Mouse (Mus musculus): ENCODE results near the gene Ift27. TPM values are rescaled to one million over a fixed set of nuclear protein-coding genes. Genes with fewer than 3 reads are reported as not detected.
A peak's percentile ranks its signal among the peaks of the same experiment; 100 is the strongest.

The Ift27 gene
- polyA plus RNA-seq, 1 experiment from 2014 or later = 119 TPM

DNA sequence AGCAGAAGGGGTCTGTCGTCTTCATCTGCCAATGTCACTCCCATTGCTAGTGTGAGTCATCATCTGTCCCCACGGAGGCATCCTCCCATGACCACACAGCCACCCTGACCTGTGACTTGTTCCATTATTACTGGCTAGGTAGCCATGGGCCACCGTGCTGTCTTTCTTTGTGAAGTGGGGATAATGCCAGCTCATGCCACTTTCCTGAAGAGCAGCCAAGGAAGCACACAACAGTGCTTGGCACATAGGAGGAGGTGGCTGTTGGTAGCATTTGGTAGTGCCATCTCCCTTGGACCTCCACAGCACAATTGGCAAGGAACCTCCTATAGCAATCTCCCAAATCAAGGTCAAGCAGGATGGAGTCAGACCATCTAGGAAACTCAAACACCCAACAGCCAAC lies 20.4 kb upstream of the Ift27 start:
- Histone ChIP-seq H3K27me3 (ENCODE audit: control insufficient read depth, insufficient read depth, low read length) (no peaks in the 10 kb centered on the region), H3K36me3 (ENCODE audit: control insufficient read depth, insufficient read depth, low read length) (no peaks in the 10 kb centered on the region), H3K9me3 (ENCODE audit: control insufficient read depth, low read length) (no peaks in the 10 kb centered on the region), H3K9ac (ENCODE audit: low read length) (no peak overlapping the region), H3K4me2 (ENCODE audit: low read depth) (no peak overlapping the region), H3K4me3 (ENCODE audit: low read depth, low read length) (no peak overlapping the region), H3K27ac (ENCODE audit: low read depth, low read length) (no peak overlapping the region), H3K4me1 (ENCODE audit: control insufficient read depth, insufficient read depth, low read length) (no peaks in the 10 kb centered on the region)
- ATAC-seq (ENCODE audit: insufficient read depth, low FRiP score, low TSS enrichment) (no peak), DNase-seq (ENCODE audit: low spot score) (no peak)
- WGBS = 88% methylated on average over 3 of the region's 3 CpGs

DNA sequence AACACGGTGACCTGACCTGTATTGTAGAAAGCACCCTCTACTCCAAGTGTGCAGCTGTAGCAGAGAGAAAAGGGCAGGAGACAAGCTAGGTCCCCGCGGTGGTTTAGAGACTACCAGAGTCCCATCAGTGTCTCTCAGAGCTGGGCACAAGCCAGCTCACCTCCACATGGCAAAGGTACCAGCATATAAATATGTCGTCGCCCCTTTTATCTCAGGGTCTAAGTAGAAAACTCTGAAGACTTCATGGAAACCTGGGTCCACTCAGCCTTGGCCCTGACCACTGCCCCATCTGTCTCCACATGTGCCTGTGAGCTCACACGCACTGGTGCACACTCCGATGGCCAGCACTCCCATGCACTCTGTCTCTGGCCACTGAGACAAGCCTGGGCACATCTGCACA lies 15.7 kb upstream of the Ift27 start:
- H3K9ac ChIP-seq (ENCODE audit: low read length) = no peak overlapping the region
- H3K4me3 ChIP-seq (ENCODE audit: low read depth, low read length) = no peak overlapping the region
- H3K36me3 ChIP-seq (ENCODE audit: control insufficient read depth, insufficient read depth, low read length) = no peaks in the 10 kb centered on the region
- H3K4me1 ChIP-seq (ENCODE audit: control insufficient read depth, insufficient read depth, low read length) = no peaks in the 10 kb centered on the region
- no peak for ATAC-seq (ENCODE audit: insufficient read depth, low FRiP score, low TSS enrichment)
- WGBS = 91% methylated on average over 7 of the region's 7 CpGs
- DNase-seq (ENCODE audit: low spot score) = no peak
- no peak overlapping the region for H3K27ac ChIP-seq (ENCODE audit: low read depth, low read length)
- H3K27me3 ChIP-seq (ENCODE audit: control insufficient read depth, insufficient read depth, low read length) = no peaks in the 10 kb centered on the region
- no peak overlapping the region for H3K4me2 ChIP-seq (ENCODE audit: low read depth)
- no peaks in the 10 kb centered on the region for H3K9me3 ChIP-seq (ENCODE audit: control insufficient read depth, low read length)

DNA sequence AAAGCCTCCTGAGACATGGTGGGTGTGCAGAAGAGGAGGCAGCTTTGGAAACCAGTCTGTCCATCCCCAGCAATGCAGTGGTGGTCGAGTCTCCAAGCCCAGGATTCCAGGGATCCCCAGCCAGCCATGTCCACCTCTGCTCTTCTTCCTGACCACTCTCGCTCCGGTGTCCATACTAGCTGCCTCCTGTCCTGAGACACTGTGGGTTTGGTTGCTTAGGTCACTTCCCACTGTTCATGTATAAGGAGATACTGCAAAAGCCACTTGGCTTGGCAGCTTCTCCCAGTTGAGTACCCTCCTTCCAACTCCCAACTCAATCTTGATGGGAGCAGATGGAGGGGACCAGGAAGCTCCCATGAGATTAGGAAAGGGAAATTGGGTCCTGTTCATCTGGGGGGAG lies 14.6 kb upstream of the Ift27 start:
- Histone ChIP-seq H3K36me3 (ENCODE audit: control insufficient read depth, insufficient read depth, low read length) (no peaks in the 10 kb centered on the region), H3K27me3 (ENCODE audit: control insufficient read depth, insufficient read depth, low read length) (no peaks in the 10 kb centered on the region), H3K4me1 (ENCODE audit: control insufficient read depth, insufficient read depth, low read length) (no peaks in the 10 kb centered on the region), H3K9ac (ENCODE audit: low read length) (no peak overlapping the region), H3K27ac (ENCODE audit: low read depth, low read length) (no peak overlapping the region), H3K9me3 (ENCODE audit: control insufficient read depth, low read length) (no peaks in the 10 kb centered on the region), H3K4me2 (ENCODE audit: low read depth) (no peak overlapping the region), H3K4me3 (ENCODE audit: low read depth, low read length) (no peak overlapping the region)
- ATAC-seq (ENCODE audit: insufficient read depth, low FRiP score, low TSS enrichment) (no peak), DNase-seq (ENCODE audit: low spot score) (no peak)
- whole genome bisulfite sequencing = 80% methylated on average over 3 of the region's 3 CpGs

DNA sequence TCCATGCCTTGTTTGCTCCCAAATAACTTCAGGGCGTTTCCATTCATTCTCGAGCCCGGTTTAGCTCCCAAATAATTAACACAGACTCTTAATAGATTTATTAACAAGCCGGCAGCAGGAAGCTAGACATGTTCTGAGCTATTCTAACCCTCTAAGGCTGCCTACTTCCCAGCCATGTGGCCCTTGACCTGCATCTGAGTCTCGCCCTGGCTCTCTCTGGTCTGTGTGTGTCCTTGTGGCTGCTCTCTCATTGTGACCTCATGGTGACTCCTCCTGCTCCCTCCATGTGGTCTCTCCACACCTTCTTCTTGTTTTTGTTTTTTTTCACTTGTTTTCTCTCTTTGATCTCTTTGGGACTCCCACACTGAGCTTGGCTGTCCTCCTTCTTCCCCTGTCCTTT lies 13.0 kb upstream of the Ift27 start:
- H3K4me1 ChIP-seq (ENCODE audit: control insufficient read depth, insufficient read depth, low read length) = no peaks in the 10 kb centered on the region
- WGBS = 73% methylated on average over 5 of the region's 5 CpGs
- H3K9me3 ChIP-seq (ENCODE audit: control insufficient read depth, low read length) = no peaks in the 10 kb centered on the region
- no peak overlapping the region for H3K9ac ChIP-seq (ENCODE audit: low read length)
- H3K4me2 ChIP-seq (ENCODE audit: low read depth) = no peak overlapping the region
- ATAC-seq (ENCODE audit: insufficient read depth, low FRiP score, low TSS enrichment) = no peak
- DNase-seq (ENCODE audit: low spot score) = no peak
- no peaks in the 10 kb centered on the region for H3K27me3 ChIP-seq (ENCODE audit: control insufficient read depth, insufficient read depth, low read length)
- no peak overlapping the region for H3K27ac ChIP-seq (ENCODE audit: low read depth, low read length)
- H3K4me3 ChIP-seq (ENCODE audit: low read depth, low read length) = no peak overlapping the region
- H3K36me3 ChIP-seq (ENCODE audit: control insufficient read depth, insufficient read depth, low read length) = no peaks in the 10 kb centered on the region

DNA sequence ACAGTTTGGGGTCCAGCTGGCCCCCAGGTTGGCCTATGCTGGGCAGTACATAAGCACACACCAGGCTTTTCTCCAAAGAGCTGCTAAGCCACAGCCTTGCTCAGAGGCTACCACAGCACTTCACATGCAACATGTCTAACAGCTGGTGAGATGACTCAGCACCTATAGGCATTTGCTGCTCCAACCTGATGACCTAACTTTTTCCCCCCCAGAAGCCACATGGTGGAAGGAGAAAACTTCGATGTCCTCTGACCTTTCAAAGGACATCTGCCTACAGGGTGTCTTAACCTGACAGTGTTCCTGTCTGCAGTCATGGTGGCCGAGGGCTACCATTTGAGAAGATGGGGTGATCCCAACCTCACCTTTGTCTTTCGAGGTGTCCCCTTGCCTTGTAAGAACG lies 11.7 kb upstream of the Ift27 start:
- Histone ChIP-seq H3K4me3 (ENCODE audit: low read depth, low read length) (no peak overlapping the region), H3K27me3 (ENCODE audit: control insufficient read depth, insufficient read depth, low read length) (no peaks in the 10 kb centered on the region), H3K27ac (ENCODE audit: low read depth, low read length) (no peak overlapping the region), H3K4me2 (ENCODE audit: low read depth) (no peak overlapping the region), H3K4me1 (ENCODE audit: control insufficient read depth, insufficient read depth, low read length) (no peaks in the 10 kb centered on the region; the same call in 1 of the 2 replicates), H3K36me3 (ENCODE audit: control insufficient read depth, insufficient read depth, low read length) (no peaks in the 10 kb centered on the region), H3K9ac (ENCODE audit: low read length) (no peak overlapping the region), H3K9me3 (ENCODE audit: control insufficient read depth, low read length) (no peaks in the 10 kb centered on the region)
- 92% methylated on average over 4 of the region's 4 CpGs for WGBS
- DNase-seq (ENCODE audit: low spot score) (no peak), ATAC-seq (ENCODE audit: insufficient read depth, low FRiP score, low TSS enrichment) (no peak)

DNA sequence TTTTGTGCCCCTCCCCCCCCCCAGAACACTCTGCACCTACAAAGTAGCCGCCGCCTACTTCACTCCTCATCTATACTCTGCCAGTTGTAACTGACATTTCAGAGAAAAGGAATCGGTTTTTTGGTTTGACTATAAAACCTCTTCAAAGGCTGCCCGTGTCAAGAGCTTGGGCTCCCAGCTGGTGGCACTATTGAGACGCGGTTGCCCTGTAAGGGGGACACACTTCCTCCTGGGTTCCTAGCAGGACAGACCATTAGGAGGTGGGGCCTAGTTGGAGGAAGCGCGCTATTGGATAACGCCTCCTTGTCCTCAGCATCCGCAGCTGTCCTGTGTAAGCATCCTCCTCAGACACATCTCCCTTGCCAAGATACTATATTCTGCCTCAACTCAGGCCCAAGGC lies 10.9 kb upstream of the Ift27 start:
- DNase-seq (ENCODE audit: low spot score) = peak; percentile 76
- Histone ChIP-seq H3K9ac (ENCODE audit: low read length) (no peak overlapping the region), H3K27ac (ENCODE audit: low read depth, low read length) (no peak overlapping the region), H3K36me3 (ENCODE audit: control insufficient read depth, insufficient read depth, low read length) (no peaks in the 10 kb centered on the region), H3K4me1 (ENCODE audit: control insufficient read depth, insufficient read depth, low read length) (no peaks in the 10 kb centered on the region; the same call in 1 of the 2 replicates), H3K4me2 (ENCODE audit: low read depth) (peak overlapping the region; percentile 3; the same call in 1 of the 2 replicates), H3K27me3 (ENCODE audit: control insufficient read depth, insufficient read depth, low read length) (no peaks in the 10 kb centered on the region), H3K9me3 (ENCODE audit: control insufficient read depth, low read length) (no peaks in the 10 kb centered on the region), H3K4me3 (ENCODE audit: low read depth, low read length) (no peak overlapping the region)
- WGBS = under 1% methylated on average over 10 of the region's 10 CpGs
- ATAC-seq (ENCODE audit: insufficient read depth, low FRiP score, low TSS enrichment) = peak; percentile 79

DNA sequence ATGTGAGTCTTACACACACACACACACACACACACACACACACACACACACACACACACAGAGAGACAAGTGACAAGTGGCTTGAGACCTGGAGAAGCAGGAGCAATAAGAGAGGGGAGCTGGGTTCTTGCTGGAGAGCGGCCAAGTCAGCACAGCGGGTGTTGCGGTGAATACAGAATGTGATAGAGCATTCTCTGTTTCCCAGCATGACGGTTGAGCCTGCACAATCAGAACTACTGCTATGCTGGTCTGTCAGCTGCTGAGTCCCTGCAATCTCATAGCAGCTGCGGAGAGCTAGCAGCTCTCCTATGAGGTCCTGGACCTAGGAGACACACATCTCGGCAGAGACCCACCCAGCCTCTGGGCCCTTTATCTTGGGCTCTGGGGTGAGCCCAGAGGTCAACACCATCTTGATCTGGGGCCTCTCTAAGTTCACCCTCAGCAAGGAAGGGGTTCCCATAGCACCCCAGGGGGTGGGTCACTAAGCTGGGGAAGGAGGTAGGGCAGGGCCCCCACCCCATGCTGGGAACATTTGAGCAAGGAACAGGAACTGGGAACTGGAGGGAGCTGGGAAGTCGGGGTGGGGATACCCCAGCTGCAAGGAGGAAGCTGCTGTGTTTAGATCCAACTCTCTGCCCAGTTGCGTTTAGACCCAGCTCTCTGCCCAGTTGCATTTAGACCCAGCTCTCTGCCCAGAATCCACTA lies 7.9 kb upstream of the Ift27 start:
- Histone ChIP-seq H3K4me2 (ENCODE audit: low read depth) (no peak overlapping the region), H3K27ac (ENCODE audit: low read depth, low read length) (peak overlapping the region; percentile 34; the same call in 1 of the 2 replicates), H3K4me1 (ENCODE audit: control insufficient read depth, insufficient read depth, low read length) (peaks cover 3% of the 10 kb centered on the region; the same call in 1 of the 2 replicates), H3K9me3 (ENCODE audit: control insufficient read depth, low read length) (no peaks in the 10 kb centered on the region), H3K4me3 (ENCODE audit: low read depth, low read length) (no peak overlapping the region), H3K9ac (ENCODE audit: low read length) (peak overlapping the region; percentile 22), H3K27me3 (ENCODE audit: control insufficient read depth, insufficient read depth, low read length) (no peaks in the 10 kb centered on the region), H3K36me3 (ENCODE audit: control insufficient read depth, insufficient read depth, low read length) (no peaks in the 10 kb centered on the region)
- WGBS = 34% methylated on average over 8 of the region's 8 CpGs
- DNase-seq (ENCODE audit: low spot score) (peak; percentile 70), ATAC-seq (ENCODE audit: insufficient read depth, low FRiP score, low TSS enrichment) (peak; percentile 58; the same call in 1 of the 2 replicates)

DNA sequence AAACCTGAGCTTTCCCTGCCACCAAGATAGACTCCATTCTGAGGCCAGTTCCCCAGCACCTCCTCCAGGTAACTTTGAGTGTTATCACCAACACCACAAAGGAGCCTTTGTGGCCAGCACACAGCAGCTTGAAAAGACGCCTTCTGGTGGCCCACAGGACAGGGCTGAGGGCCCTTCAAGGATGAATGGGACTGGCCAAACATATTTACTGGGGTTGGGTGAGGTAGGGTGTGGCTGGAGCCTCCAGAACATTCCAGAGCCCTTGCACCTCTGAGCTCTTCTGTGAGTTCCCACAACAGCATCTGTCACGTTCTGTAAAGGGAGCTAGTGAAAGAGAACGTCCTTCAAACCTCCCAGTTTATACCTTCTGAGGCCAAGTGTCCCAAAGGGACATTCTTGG lies 5.9 kb upstream of the Ift27 start:
- H3K9ac ChIP-seq (ENCODE audit: low read length) = no peak overlapping the region
- ATAC-seq (ENCODE audit: insufficient read depth, low FRiP score, low TSS enrichment) (no peak), DNase-seq (ENCODE audit: low spot score) (no peak)
- no peaks in the 10 kb centered on the region for H3K9me3 ChIP-seq (ENCODE audit: control insufficient read depth, low read length)
- H3K27me3 ChIP-seq (ENCODE audit: control insufficient read depth, insufficient read depth, low read length) = no peaks in the 10 kb centered on the region
- no peak overlapping the region for H3K27ac ChIP-seq (ENCODE audit: low read depth, low read length)
- 83% methylated on average over 3 of the region's 3 CpGs for WGBS
- H3K36me3 ChIP-seq (ENCODE audit: control insufficient read depth, insufficient read depth, low read length) = no peaks in the 10 kb centered on the region
- H3K4me1 ChIP-seq (ENCODE audit: control insufficient read depth, insufficient read depth, low read length) = peaks cover 4% of the 10 kb centered on the region; the same call in 1 of the 2 replicates
- H3K4me3 ChIP-seq (ENCODE audit: low read depth, low read length) = no peak overlapping the region
- H3K4me2 ChIP-seq (ENCODE audit: low read depth) = no peak overlapping the region

DNA sequence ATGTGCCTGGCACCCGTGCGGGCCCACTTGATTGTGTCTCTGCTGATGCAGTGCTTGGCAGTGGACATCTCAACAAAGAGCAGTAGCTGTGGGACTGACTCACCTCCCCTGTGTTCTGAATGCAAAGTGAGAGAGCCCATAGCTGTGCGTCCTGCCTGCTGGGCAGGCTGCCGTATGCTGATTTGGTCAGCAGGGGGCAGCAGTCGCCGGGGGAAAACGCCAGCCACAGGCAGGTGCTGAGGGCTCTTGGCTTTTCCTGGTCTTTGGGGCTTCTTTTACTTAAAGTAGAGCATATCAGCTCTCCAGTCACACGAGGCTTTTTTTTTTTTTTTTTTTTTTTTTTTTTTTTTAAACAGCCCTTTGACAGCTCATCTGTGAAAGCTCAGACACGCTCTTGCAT lies 4.5 kb upstream of the Ift27 start:
- H3K9ac ChIP-seq (ENCODE audit: low read length) = 0 out of 2 replicates have a peak overlapping the region, but pooled peaks have one; percentile 26
- peaks cover 6% of the 10 kb centered on the region for H3K4me1 ChIP-seq (ENCODE audit: control insufficient read depth, insufficient read depth, low read length)
- DNase-seq (ENCODE audit: low spot score) = peak; percentile 87
- no peaks in the 10 kb centered on the region for H3K9me3 ChIP-seq (ENCODE audit: control insufficient read depth, low read length)
- H3K4me2 ChIP-seq (ENCODE audit: low read depth) = peak overlapping the region; percentile 16
- 0 out of 2 replicates have a peak, but pooled peaks have one; percentile 3 for ATAC-seq (ENCODE audit: insufficient read depth, low FRiP score, low TSS enrichment)
- H3K27ac ChIP-seq (ENCODE audit: low read depth, low read length) = 0 out of 2 replicates have a peak overlapping the region, but pooled peaks have one; percentile 49
- no peaks in the 10 kb centered on the region for H3K27me3 ChIP-seq (ENCODE audit: control insufficient read depth, insufficient read depth, low read length)
- no peaks in the 10 kb centered on the region for H3K36me3 ChIP-seq (ENCODE audit: control insufficient read depth, insufficient read depth, low read length)
- 6% methylated on average over 9 of the region's 9 CpGs for WGBS
- H3K4me3 ChIP-seq (ENCODE audit: low read depth, low read length) = no peak overlapping the region
